Mouse (Mus musculus) megakaryocyte-erythroid progenitor cell, adult 5-6 weeks (primary cell): Measurements from ENCODE around the gene Mum1l1. TPM values are rescaled to one million over a fixed set of nuclear protein-coding genes. Genes with fewer than 3 reads are reported as not detected.
"Not testable (repeated sequence)": the region's sequence is repeated elsewhere in the genome, so short reads cannot be mapped to it uniquely, and the experiment has no call there.

Experiments used
- ATAC-seq: replicated peaks from 2 replicates; pipeline ENCODE4 v1.8.0; 2016; ENCODE audit warnings: mild to moderate bottlenecking, inconsistent platforms; ENCODE audit not compliant: severe bottlenecking, poor library complexity, low FRiP score, low TSS enrichment
- total RNA-seq, 2 experiments: library from RNA; stranded (forward) in 1 of 2; stranded (reverse) in 1 of 2; fragments of 200-1000, 215-1000 nt in 1 of 2; fragments of >200 nt in 1 of 2; fragmentation: Nextera tagmentation in 1 of 2; gene quantifications; 2 replicates each; pipeline ENCODE4 v1.2.3; 2014 to 2017

Gene Mum1l1
- total RNA-seq (2014; fragmentation: Nextera tagmentation) (0.40 TPM in 1 of 2 replicates, not detected in the other), total RNA-seq (2017) (0.19 TPM in 1 of 2 replicates, not detected in the other)

DNA sequence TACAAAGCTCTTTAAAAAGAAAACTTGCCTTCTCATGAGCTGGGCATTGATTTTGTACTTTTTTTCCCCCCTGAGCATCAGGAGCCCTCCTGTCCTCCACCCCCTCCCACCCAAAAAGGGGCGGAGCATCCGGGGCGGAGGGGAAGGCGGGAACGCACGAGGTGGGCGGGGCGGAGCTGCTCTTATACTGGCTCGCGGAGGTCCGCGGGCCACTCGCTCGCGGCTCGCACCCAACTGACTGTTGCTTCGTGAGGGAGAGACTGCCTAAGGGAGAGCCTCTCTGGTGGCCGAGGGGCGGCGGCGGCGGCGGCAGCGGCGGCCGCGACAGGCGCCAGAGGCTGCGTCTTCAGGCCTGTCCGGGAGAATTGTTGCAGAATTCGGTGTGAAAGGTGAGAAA, at the start of gene Mum1l1:
Gene Mum1l1, plus strand, starts transcription at position 214 of the 397 bp plus-strand sequence.
- peak; percentile 89 for ATAC-seq

DNA sequence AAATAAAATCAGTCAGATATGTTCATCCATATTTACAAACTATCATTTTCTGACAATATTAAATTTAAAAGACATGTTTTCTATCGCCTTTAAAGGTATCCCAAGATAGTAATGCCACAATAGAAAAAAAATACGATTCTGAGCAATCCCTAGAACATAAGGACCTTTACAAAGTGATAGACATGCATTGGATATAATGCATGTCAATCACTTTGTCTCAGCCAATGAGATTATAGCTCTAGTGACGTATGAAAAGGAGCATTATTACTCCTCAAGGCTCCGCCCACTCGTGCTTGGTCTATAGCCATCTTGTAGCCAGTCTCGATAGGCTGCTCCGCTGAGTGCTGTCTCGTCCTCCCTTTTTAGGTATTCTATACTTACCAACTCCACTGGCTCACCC, 30.9 kb upstream of the Mum1l1 start, which contains the start of gene 4933428M09Rik:
Gene 4933428M09Rik, plus strand, starts transcription at position 301 of the 400 bp plus-strand sequence.
- no peak for ATAC-seq

DNA sequence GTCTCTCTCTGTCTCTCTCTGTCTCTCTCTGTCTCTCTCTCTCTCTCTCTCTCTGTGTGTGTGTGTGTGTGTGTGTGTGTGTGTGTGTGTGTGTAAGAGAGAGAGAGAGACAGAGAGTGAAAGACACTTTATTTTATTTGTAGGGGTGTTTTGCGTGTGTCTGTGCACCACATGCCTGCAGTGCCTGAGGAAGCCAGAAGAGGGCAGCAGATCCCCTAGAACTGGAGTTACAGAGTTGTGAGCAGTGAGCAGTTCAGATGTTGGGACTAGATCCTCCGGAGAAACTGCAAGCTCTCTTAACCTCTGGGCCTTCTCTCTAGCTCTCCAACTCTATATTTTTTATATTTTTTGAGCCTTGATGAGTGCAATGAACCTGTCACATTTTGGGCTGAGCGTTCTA, 18.3 kb upstream of the Mum1l1 start:
- not testable (repeated sequence) for ATAC-seq

DNA sequence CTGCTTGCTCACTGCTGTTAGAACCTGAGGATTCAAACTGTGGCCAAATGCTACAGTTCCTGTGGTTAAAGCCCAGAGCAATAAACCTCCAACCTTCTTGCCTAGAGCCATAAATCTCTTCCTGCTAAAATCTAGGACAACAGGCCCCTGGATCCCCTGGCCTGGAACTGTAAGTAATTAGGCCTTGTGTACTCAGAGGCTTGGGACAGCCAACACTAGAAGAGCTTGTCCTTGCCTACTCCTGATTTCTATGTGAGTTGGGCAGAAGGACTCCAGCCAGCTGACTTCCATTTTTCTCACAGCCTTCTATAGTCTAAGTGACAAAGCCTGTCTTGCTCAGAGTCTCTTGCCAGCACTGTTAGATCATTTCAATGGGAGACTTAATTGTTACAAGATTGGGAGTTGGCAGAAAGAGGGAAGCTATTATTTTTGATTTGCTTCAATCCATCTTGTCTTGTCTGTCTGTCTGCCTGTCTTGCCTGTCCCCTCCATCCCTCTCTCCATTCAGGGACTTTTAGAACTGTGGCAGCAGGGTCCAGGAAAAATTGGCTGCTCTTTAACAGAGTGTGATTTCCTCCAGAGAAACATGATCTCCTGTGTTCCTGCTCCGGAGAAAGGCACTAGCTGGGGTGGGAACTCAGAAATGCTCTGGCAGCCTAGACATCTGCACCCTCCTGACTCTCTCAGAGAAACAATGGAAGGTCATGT, 15.1 kb upstream of the Mum1l1 start:
- ATAC-seq = no peak

DNA sequence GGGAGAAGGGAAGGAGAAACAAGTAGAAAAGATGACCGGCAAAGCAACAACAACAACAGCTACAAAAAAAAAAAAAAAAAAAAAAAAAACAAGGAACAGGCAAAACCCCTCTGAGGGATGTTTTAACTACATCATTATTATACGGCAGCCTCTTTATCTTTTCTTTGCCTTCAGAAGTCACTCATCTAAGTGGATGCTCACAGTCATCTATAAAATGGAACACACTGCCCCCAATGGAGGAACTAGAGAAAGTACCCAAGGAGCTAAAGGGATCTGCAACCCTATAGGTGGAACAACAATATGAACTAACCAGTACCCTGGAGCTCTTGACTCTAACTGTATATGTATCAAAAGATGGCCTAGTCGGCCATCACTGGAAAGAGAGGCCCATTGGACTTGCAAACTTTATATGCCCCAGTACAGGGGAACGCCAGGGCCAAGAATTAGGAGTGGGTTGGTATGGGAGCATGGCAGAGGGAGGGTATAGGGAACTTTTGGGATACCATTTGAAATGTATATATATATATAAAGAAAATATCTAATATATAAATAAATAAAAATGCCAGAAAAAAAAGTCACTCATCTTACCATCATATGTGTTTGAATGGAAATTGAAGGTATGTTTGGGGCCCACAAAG, 532 bp upstream of the Mum1l1 start:
- ATAC-seq = not testable (repeated sequence)

DNA sequence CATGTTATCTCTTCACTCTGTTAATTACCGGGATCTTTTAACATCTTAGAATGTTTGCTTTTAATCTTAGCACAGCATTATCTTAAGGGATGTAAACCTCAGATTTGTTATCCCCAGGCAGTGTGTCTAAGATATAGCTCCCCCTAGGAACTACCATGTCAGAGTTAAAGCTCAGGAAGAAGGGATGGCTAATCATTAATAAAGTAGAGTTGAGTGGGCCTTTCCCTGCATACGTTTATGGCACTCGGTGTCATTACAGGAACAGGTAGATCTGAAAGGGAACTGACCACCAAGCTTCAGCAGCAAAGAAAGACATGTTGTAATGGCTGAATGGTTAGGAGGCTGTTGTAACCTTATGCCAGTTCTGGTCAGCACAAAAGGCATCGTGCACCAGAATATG, 4.9 kb downstream of the Mum1l1 start:
- ATAC-seq = no peak

DNA sequence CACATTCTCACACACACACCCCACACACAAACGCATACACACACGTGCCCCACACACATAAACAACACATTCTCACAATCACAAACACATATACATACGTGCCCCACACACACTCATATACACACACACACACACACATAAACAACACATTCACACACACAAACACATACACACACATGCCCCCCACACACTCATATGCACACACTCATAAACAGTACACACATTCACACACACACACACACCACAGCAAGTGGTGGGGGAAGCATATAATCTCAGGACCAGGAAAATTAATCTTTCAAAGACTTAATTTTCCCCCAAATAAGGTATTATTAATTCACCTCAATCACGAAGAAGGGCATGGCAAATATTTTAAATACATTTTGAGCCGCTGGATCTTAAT, 6.6 kb downstream of the Mum1l1 start:
- ATAC-seq = no peak

DNA sequence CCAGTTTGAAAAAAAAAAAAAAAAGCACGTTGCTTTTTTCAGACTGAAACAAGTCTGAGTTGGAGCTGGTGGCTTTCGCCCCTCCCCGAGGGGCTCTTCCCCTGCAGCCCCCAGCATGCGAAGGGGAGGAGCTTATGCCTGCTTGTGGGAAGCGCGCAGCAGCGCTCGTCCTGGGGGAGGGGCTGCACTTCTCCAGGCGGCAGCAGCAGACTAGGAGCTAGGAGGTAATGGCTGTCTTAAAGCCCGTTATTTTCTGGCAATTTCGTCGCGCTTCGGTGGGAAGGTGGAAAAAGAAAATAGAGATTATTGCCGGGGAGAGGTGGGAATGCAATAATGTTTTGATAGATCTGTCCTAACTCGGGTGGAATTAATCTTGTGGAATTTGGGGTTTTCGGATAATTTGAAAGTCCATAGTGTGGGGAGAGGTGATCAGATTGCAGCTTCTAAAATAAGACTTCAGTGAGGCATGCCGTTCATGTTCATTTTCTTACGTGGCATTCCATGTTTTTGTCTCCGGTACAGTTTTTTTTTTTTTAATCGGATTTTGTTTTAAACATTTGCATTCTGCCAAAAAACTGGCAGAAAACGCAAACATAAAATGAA, 7.2 kb downstream of the Mum1l1 start:
- peak; percentile 82 for ATAC-seq

DNA sequence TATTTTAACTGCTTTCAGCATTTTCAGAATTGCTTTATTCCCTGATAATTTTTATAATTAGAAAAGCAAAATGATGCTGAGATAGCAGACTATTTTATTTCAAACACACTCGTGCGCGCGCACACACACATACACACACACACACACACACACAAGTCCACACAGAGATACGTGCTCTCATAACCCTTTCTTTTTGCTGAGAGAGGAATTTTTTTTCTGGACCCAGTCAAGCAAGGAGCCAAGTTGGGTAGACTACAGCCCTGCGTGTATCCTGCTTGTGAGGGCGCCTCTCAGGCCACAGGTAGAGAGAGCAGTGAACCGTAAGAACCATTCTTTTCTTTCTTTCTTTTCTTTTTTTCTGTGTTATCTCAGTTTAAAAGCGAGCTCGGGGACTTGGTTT, 7.9 kb downstream of the Mum1l1 start:
- ATAC-seq = no peak

DNA sequence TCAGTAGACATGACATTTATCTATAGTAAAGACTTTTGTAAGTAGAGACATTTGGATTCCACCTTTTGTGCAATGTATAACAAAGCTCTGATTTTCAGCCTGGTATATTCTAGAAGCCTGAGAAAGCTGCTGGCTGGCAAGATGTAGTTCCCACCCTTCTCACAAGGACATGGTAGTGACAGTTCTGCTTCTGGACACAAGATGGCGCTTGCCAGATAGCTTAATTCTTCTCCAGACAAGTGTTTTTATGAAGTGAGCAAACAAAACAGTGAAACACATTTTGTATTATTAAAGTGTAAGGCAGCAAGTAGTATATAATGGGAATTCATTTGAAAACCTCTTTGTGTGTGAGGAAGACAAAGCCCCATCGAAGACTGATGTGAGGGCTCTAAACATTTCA, 9.2 kb downstream of the Mum1l1 start:
- peak; percentile 87; the same call in 1 of the 2 replicates for ATAC-seq

DNA sequence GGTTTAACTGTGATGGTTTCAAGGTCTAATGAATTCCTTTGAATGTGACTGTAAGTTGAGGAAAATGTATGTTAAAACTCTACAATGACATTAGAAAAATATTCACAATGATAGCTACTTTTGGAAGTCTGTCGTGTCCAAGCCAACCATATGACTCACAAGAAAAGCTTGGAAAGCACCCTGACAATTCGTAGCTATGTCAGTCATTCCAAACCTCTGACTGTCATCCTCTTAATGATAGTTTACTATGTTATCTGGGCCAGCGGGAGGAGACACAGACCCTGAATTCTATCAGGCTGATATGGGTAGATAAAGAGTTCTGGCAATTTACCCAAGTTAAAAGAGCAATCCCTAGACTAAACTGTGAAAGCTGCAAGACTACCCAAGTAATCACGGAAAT, 11.0 kb downstream of the Mum1l1 start:
- ATAC-seq = no peak

DNA sequence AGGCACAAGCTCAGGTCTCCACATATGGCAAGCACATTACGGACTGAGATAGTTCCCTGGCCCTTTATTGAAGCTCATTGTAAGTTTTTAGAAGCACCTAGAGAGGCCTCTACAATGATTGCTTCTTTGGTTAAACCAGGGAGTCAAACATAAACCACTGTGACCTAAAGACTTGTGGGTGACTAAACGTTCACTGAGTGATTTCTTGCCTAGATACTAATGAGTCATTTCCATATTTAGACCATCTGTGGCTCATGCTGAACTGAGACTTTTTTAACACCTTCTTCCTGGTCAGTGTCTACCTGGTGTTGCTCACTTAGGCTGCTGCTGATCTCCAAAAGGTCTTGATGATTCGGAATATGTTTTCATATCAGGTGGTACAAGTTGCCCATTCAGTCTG, 12.1 kb downstream of the Mum1l1 start:
- no peak for ATAC-seq

DNA sequence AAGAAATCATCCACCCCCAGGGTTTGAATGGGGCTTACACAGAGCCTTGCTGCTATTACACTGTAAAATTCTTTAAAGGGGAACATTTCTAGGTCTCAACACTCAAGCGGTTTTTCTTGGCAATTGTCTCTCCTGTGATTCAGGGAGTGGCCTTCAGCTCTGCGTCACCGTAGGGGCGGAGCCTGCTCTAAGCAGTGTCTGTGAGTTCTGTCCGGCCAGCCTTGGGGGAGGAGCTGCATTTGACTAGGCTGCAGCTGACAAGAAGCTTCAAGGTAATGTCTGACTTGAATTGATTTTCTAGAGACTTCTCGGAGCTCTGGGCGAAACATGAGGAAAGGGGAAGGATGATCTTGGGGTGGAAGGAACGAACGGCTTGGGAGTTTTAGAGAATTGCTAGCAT, 21.3 kb downstream of the Mum1l1 start:
- no peak for ATAC-seq

DNA sequence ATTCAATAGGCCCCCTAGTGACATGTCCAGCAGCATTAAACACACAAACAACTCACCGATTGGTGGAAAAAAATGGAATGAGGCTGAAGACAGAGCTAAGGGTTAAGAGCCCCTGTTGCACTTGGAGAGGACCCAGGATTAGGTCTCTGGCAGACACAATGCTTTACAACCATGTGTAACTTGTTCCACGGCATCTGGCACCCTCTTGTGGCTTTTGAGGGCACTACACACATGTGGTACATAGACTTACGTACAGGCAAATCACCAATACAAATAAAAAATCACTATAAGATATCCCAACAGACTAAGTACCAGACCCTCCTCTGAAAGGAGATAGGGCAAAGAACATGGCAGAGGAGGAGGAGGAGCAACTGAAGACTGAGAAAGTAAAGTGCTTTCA, 37.5 kb downstream of the Mum1l1 start:
- no peak; the same call in 1 of the 2 replicates for ATAC-seq

DNA sequence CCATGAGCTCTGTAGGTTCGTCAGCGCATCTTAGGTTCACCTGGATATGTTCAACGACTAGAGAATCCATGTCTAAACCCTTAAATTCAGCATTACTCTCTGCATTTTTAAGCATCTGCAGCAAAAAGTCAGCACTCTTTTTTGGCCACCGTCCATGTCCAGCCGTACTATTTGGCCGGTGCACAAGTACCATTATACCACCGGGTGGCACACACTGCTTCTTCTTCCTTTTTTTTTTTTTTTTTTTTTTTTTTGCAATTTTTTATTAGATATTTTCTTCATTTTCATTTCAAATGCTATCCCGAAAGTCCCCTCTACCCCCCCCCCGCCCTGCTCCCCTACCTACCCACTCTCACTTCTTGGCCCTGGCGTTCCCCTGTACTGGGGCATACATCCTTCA, 47.2 kb downstream of the Mum1l1 start:
- ATAC-seq = no peak

DNA sequence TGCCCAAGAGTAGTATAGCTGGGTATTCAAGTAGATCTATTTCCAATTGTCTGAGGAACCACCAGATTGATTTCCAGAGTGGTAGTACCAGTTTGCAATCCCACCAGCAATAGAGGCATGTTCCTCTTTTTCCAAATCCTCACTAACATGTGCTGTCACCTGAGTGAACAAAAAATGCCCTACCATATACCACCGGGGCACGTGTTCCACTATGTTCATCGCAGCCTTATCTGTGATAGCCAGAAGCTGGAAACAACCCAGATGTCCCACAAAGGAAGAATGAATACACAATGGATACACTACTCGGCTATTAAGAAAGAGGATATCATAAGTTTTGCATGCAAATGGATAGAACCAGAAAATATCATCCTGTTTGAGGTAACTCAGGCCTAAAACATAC, 72.1 kb downstream of the Mum1l1 start:
- ATAC-seq = no peak

Other genes starting within 250 kb of the Mum1l1 start
- not detected in 2 replicates for gene Serpina7, start 124.8 kb upstream of the Mum1l1 start, total RNA-seq (2014; fragmentation: Nextera tagmentation)
- gene Serpina7, start 124.8 kb upstream of the Mum1l1 start, total RNA-seq (2017) = not detected in 2 replicates
- gene 4930513O06Rik, start 123.8 kb upstream of the Mum1l1 start, total RNA-seq (2014; fragmentation: Nextera tagmentation) = not detected in 2 replicates
- gene 4930513O06Rik, start 123.8 kb upstream of the Mum1l1 start, total RNA-seq (2017) = not detected in 2 replicates
- not detected in 2 replicates for gene 4933428M09Rik, start 30.8 kb upstream of the Mum1l1 start, total RNA-seq (2014; fragmentation: Nextera tagmentation)
- gene 4933428M09Rik, start 30.8 kb upstream of the Mum1l1 start, total RNA-seq (2017) = not detected in 2 replicates
- gene Trap1a, start 123.6 kb downstream of the Mum1l1 start, total RNA-seq (2014; fragmentation: Nextera tagmentation) = 0.52 TPM in 1 of 2 replicates, not detected in the other
- gene Trap1a, start 123.6 kb downstream of the Mum1l1 start, total RNA-seq (2017) = not detected in 2 replicates